Mouse (Mus musculus): ENCODE measurements at regions not wholly inside any gene's neighbourhood (a gene's known extent, or its start where the extent isn't known, plus 50 kb on each side); places are given as distances from the start of the nearest gene placed in this dataset.

DNA sequence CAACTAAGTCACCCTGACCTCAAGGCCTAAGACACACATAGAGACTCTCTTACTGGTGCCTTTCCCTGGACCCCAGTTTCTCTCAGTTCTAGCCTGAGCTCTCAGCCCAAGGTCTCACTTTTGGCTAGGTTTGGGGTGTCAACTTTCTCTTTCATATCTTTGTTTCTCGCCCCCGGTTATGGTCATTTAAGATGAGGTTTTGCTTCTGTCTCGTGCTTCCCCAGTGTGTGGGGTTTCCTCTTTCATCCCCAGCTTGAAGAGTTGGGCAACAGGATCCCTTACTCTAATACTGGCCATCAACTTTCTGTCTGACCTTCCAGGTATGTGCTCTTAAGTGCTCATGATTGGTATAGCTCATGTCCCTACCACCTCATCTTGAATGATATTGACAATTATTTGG lies 67.5 kb downstream of the Lmo4 start:
- DNase-seq: no peak

DNA sequence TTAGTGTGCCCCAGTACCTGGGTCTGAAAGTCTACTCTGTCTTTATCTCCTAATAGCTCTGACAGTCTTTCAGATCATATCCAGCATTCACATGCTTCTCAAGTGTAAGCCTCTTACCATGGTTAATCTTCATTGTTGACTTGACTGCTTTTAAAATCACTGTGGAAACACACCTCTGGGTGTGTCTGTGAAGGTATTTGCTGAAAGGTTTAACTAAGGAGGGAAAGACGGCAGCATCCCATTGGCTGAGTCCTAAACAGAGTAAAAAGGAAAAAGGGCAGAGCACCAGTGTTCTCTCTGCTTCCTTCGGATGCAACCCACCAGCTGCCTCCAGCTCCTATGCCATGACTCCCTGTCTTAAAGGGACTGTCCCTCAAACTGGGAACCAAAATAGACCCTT lies 68.6 kb downstream of the Lmo4 start:
- no peak for DNase-seq

DNA sequence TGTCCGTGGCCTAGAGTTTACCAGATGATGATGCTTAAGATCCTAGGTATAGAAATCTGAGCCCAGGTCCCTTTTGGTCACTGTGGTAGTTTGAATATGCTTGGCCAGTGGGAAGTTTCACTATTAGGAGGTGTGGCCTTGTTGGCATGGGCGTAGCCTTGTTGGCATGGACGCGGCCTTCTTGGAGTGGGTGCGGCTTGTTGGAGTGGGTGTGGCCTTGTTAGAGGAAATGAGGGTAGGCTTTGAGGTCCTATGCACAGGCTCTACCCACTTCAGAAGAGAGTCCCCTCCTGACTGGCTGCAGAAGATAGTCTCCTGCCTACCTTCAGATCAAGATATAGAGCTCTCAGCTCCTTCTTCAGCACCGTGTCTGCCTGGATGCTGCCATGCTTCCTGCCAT lies 69.4 kb downstream of the Lmo4 start:
- no peak for DNase-seq

DNA sequence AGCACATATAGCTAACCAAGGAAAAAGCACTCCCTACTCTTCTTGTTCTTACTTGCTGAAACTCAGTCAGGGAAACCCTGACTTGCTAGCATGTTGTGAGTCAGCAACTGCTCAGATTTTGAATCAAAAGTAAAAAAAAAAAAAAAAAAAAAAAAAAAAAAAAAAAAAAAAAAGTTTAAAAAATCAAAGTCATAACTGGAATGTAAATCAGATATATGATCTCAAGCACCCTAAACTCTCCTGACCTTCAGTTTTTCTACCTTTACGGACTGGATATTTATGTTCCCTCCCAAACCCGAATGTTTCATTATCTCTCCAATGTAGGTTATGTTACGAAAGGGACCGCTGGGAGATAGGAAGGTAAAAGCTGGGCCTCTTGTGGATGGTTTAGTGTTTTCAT lies 77.0 kb downstream of the Lmo4 start:
- DNase-seq: no peak

DNA sequence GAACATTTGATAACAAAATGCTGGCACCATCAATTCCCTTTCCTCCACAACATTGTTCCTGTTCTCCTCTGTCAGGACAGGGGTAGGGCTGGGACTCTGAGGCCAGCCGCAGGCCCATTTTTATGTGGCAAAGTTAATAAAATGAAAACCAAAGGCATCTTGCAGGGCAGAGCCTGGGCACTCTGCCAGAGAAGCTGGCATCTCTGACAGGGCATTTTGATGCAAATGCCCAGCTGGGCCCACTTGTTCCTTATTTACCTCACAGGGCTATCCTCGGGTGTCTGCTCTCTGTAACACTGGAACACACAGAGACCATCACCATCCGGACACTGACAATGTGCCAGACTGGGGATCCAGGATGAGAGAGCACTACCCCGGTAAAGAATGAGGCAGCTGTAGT lies 80.7 kb downstream of the Lmo4 start:
- DNase-seq: peak; percentile 12

DNA sequence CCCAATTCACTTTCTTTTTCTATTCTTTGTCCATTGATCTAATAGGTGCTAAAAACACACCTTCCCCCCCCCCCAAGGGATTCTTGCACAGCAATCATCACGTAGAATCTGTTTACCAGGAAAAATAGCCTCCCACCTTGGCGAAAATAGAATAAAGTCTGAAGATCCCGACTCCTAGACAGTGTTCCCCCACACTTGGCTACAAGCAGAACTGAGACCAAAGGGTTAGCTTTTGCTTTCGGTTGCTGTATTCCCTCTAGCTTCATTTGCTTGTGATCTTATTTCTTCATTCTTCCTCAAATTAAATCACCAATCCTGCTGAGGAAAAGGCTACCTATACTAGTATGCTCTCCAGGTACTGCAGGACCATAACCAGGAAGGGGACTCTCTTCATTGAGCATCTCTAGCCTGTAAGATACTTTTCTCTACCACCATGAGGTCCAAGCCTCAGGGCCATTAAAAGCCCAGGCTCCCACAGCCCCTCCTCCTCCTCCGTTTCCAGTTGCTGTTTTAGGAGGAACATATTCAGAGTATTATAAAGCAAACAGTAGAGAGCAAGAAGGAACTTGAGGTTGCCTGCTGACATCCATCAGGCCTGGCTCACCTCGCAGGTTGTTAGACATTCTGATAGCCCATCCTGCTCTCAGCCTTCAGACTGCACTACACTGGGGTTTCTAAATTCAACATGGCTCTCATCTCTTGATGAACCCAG lies 81.5 kb downstream of the Lmo4 start:
- no peak for DNase-seq

DNA sequence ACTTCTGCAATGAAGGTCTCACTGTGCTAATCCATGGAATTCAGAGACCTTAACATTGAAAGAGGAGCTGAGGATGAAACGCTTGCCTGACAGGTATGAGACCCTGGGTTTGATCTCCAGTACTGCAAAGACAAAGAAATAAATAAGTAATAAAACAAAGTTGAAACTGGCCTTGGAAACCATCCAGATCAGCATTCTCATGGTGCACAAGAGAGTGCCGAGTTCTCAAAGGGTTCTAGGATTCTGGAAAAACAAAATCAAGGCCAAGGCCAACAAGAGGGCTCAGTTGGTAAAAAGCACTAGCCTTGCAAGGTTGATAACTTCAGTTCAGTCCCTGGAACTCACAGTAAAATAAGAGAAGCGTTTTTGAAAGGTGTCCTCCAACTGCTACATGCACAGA lies 85.9 kb downstream of the Lmo4 start:
- DNase-seq: no peak

DNA sequence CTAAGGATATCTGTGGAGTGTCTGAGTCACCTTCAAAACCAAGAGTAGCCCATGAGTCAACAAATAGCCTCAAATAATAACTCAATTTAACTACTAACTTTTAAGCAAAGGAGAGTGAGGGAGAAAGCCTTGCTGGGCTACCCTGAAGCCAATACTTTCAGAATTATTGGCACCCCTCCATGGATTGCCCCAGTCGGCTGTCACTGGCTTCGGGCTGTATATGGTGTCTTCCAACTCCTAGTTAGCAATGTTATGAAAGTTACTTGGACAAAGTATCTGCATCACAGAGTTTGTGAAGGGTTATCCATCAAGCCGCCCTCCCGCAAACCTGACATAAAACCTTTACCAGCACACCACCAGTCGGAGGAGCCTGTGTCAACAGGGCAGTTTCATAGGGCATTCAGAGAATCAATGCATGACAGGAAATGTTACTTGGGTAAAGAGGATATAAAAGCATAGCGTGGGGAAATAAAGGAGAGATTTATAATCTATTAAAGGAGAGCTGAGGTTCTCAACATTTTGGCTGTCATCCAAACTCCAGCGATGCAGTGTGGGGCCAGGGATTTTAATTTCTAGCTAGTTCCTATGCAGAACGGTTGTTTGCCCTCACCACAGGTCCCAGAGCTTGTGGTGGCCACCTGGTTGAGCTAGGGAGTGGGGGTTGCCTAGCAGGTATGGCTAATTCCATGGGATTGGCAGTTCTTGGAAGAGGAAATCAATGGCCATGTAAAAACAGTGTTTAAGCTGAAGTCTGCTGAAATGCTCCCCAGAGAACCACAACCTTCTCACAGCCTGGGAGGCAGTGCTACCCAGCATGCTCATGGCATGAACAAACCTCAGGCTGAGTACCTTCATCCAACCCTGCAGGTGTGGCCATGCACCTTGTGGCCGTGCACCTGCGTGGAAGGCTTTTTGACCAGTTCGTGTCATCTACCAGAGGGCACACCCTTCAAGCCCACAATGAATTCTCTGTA lies 91.1 kb downstream of the Lmo4 start:
- DNase-seq: no peak

DNA sequence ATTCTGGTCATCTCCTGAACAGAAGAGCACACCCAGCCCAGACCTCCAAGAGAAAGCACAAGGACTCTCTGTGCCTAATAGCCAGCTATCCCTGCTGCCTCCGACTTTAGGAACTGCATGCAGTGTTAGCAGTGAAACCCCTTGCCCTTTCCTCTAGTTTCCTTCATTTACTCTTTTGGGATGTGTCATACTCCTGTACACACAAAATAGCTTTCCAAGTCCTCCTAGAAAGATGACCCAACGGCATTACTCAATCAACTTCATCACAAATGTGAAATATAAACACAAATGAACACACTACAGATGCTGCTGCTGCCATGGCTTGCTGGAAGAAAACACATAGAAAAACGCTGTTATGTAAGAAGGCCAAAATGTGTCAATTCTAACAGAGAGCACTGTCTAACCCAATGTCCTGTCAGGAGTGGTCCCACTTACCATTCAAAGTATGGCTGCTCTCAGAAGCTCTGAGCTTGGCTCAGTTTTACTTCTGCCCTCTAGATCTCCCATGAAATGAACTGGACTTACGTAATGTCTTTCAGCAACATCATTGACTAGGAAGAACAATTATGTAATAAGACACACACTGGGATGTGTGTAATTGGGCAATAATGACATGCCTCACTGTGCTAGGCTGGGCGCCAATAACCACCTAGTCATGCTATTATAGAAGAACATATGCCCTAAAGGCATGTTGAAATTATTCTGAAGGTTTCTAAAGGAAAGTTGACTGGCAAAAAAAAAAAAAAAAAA lies 94.5 kb downstream of the Lmo4 start:
- no peak for DNase-seq

DNA sequence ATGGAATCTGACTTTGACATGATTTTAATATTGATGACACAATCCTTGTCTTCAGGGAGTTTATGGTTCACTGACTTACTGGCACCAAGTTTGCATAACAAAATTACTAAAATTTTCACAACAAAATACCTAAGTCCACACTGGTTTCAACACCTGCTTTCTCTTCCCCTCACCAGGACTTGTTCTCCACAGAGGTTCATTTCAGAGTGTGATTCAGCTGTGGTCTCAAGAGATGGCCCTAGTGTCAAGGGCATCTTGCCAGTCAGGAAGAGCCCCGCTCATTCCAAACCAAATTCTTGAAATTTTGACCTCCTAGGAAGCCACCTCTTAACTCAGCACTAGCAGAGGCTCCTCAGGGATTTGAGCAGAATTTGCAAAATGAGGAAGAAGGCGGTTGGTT lies 95.3 kb downstream of the Lmo4 start:
- DNase-seq: no peak

DNA sequence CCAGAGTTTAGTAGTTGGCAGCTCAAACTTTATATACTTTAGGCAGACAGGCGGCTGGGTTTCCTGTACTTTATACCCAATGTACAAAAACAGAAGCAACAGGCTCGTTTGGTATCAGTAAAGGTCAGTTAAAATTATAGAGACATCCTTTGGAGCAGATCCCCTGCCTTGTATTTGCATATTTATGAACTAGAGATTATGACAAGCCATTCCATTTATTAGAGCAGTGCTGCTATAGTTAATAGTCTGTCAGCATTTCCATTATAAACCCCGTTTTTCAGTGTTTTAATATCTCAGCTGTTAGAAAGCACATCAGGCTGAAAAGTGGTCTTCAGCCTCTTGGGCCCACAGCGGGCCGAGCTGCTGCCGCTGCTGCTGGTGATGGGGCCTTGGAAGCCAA lies 96.7 kb downstream of the Lmo4 start:
- no peak for DNase-seq

DNA sequence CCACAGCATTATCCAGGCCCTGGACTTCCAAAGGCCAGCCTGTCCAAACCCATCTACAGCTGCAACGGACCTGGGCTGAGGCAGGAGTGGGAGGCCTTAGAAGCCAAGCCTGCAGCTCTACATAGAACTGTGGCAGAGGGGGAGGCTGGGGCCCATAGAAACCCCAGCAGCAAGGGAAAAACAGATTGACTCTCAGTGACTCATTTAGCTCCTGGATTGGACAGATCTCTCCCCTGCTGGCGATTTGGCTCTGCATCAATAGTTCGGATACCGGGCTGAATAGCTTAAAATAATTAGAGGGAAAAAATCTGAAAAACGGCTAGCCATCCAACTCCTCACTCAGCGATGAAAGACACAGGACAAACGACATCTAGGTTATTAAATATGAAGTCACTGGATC lies 97.4 kb downstream of the Lmo4 start:
- no peak for DNase-seq

DNA sequence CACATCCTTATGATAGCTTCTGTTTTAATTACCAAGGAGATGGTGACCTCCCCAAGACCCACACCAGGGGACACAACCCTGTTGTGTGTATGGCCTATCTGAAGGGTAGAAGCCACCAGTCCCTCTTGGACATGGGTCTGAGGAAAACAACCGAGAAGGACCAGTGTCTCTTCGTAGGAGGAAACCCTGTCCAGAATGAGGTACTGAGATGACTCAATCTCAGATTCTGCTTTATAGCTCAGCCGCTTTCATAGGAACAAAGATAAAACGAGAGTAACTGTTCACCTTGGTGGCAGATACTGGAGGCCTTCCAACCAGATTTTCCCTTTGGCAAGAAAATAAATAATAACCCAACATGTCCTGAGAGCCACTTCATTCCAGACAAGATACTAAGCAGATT lies 100.7 kb downstream of the Lmo4 start:
- DNase-seq: no peak

DNA sequence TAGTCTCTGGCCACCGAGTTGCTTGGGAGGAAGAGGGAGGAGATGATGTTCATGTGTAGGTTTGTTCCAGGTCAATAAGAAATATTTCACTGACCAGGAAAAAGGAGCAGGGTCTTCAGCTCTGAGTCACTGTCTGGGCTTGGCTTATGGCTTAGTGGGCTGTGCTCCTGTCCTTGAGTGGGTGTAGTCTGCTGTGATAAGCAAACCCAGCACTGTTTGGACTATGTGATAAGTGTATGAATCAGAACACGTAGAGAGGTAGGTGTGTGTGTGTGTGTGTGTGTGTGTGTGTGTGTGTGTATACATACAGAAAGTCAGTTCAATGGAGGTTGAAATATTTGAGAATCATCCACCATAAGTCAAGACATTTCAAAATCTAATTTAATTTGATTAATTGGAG lies 105.6 kb downstream of the Lmo4 start:
- no peak for DNase-seq

DNA sequence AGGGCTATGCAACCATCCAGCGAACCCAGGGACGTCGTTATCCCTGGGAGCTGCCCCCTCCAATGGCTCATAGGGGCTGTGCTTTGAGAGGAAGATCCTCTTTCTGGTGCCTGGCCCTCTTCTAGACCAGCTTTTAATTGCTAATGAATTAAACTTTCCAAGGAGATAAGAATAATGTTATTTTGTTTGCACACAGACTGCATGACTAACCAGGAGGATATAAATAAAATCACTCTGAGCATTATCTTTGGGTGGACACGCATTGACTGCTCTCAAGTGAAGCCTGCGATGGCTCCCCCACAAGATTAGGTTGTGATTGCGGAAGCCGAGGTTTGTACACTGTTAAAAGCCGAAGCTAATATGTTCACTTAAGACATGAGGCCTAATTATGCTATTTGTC lies 106.3 kb downstream of the Lmo4 start:
- no peak for DNase-seq

DNA sequence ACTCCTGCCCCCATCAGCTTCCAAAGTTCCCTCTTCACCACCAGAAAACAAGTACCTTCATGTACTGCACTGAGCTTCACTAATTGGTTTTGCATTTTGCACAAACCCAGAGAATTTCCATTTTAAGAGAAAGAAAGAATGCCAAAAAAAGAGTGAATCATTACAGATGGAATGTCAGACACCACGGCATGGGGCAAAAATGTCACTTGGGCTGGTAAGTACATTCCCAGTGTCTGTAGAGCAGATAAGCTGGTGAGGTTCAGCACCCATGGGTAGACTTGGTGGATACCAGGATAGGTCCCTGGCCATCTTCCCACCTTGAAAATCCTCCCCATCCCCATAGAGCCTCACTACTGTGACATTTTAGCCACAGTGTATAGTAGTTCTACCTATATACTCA lies 113.8 kb downstream of the Lmo4 start:
- DNase-seq: no peak

DNA sequence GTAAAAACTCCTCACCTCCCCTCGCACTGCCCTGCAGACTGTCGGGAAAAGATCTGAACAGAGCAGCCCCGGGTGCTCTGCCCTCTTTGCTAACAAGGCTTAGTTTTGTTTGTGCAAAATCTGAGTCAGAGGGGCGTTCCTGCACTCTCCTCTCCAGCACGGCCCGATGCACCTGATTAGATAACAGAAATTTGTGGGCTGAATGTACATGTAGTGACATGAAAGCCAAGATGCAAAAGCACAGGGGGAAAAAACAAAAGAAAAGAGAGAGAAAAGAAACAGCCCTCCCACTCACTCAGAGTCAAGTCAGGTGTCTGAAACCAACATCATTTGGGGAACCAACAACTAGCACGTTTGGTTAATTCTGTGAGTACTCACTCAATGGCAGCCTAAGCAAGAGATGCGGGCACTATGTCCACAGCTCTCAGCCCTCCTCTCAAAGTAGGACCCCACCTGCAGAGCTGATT lies 115.2 kb downstream of the Lmo4 start:
- no peak for DNase-seq

DNA sequence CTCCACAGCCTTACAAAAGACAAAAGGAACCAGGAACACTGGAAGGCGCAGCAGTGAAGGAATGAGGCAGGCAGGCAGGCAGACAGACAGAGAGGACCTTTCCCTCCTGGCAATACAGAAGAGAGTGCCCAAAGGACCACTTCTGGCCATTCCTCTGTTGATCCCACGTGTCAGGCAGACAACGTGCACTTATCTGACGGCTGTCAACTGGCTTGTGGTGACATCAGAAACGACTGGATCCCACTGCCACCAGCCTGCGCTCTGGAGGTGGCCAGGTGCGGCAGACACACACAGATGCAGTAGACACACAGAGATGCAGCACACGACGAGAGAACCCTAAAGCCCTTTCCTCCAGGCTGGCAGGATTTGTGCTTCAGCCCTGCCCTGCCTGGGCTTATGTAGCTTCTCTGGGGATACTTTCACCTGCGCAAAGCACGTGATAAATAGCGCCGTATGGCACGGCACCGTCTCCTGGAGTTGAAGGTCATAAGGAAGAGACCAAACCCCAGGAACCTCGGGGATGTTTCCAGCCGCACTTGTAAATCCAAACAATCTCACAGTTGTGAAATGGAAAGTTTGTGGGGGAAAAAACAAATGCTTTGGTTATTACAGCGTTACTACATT lies 116.6 kb downstream of the Lmo4 start:
- DNase-seq: no peak

DNA sequence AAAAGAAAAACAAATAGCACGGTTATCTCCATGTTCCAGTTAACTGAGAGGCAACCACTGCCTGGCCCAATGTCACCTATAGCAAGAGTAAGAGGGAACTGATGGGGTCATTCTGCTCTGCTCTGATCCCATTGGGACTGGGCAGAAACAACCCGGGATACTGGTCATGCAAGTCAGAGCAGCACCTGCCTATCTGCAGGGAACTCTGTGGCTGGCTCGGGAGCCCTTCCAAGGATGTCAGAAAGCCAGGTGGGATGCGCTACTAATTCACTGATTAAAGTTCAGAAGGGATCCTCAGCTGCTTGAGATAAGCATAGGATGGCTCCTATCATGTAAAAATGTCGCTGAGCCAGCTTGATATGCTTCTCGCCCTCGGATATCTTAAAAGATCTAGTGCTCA lies 117.2 kb downstream of the Lmo4 start:
- DNase-seq: no peak

DNA sequence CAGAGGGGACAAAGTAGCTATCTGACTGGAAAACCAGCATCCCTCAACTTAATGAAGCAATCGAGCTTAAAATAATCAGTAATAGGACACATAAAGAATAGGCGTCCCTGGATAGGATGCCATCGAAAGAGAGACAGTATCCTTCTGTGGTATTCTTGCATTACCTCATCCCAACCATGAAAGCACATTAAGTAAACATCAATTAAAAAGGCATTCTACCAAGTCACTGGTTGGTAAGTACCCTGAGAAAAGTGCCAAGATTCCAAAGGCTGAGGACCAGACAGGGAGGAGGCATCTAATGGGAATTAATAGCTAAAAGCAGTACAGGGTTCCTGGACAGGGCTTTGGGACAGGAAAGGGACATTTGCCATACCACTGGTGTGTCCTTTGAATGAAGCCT lies 118.8 kb downstream of the Lmo4 start:
- no peak for DNase-seq

DNA sequence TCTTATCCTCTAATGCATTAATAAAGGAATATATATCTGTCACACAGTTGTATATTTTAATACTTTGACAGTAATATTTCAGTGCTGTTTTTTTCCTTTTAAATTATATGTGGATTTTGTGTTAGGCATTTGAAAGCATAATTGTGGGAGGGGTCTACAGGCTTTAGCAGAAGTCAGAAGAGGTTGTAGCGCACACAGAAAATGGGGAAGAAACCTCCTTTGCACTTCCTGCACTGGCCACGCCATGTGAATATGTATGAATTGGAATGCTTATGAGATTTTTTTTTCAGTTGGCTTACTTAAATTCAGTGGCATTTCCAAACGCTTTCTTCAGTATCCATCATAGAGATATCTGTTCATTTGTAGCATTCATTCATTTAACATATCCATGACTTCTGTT lies 125.1 kb downstream of the Lmo4 start:
- DNase-seq: no peak

DNA sequence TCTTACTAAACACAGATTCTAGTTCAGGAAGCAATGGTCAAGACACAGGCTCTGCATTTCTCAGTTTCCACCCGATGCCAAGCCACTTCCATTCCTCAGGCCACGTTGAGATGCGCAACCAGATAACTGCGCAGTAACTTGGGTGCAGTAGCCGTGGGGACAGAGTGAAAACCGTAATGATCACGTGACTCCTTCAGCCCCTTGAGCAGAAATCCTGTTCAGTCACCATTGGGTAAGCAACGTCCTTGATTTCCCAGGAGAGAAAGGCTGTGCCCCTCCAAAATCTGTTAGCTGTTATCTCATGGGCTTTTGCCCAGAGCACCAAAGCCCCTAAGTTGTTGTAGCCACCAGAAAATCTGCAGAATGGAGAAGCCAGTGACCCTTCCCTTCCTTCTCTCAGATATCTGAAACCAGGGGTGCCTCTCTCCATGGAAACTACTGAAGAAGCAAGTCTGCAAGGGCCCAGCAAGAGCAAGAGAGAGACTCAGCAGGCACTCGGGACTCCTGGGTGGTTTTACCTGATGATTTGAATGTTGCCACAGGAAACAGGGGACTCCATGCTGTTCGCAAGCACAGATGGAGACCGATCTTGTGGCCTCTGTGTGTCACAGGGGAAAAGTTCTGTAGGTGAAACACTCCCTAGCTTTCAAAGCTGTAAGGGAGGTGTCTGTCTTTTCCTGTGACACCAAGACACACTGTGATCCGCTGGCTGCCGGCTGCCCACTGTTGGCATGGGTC lies 126.7 kb downstream of the Lmo4 start:
- no peak for DNase-seq
